Mouse (Mus musculus): ENCODE results near the gene Shisa7.
"Not testable (repeated sequence)": the region's sequence is repeated elsewhere in the genome, so short reads cannot be mapped to it uniquely, and the experiment has no call there.

The Shisa7 gene

GRCm38 (mm10) chr7:4793248-4793647 lies 51.2 kb downstream of the Shisa7 start:
- DNase-seq, result not testable (repeated sequence)

- DNase-seq, result peak; percentile 99
These were observed 52.0 kb downstream of the Shisa7 start, which contains the start of gene Rpl28 for GRCm38 (mm10) chr7:4792278-4793212. TSS of gene Rpl28 (plus strand) at chr7:4792874.

GRCm38 (mm10) chr7:4789436-4789935 lies 55.0 kb downstream of the Shisa7 start, which contains the start of gene Tmem238:
TSS of gene Tmem238 (minus strand) at chr7:4789656.
- DNase-seq, result no peak

- DNase-seq, result peak; percentile 84
These were observed 55.7 kb downstream of the Shisa7 start for GRCm38 (mm10) chr7:4788499-4789435.

- DNase-seq, result no peak
These were observed 60.7 kb downstream of the Shisa7 start for GRCm38 (mm10) chr7:4783667-4784268.

GRCm38 (mm10) chr7:4782759-4783158 lies 61.7 kb downstream of the Shisa7 start, which contains the start of the genes Il11 and Tmem190:
TSS of gene Il11 (minus strand) at chr7:4782859.
TSS of gene Tmem190 (plus strand) at chr7:4782937.
- DNase-seq, result no peak

GRCm38 (mm10) chr7:4782130-4782529 lies 62.4 kb downstream of the Shisa7 start:
- no peak for DNase-seq

- DNase-seq, result no peak
These were observed 64.6 kb downstream of the Shisa7 start for GRCm38 (mm10) chr7:4779921-4780320.

GRCm38 (mm10) chr7:4777851-4778637 lies 66.5 kb downstream of the Shisa7 start:
- DNase-seq, result no peak

GRCm38 (mm10) chr7:4776861-4777830 lies 67.3 kb downstream of the Shisa7 start:
- peak; percentile 88 for DNase-seq

- DNase-seq, result no peak
These were observed 68.4 kb downstream of the Shisa7 start for GRCm38 (mm10) chr7:4776131-4776530.

Measured in embryo, embryonic 11 days (tissue).